9 mouse cellular contexts compared by ENCODE assay signal in the genomic region with DNA sequence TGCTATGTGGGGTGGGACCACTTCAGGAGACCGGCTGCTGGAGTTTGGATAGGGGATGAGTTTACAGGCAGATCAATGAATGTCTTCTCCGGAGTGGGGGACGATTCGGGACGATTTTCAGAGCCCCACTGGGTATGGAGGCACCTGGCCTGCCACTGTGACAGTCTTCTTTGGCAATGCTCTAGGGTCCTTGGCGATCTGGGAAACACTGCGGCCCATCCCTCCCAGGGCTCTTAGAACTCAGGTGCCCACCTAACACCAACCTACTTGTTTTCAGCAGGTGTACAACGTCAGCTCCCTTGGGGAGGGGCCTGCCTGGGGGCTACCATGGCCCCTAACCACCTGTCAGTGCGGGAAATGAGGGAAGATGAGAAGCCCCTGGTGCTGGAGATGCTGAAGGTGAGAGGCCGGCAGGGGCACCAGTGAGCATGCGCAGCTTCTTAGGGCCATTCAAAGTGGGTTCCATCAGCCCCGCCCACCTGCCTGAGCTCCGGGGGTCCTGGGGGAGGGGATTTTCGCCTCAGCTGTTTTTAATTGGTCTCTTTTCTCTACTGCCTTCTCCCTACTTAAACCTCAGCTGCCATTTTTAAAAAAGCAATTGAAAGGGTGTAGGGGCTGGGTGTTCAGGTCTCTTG. TPM values are rescaled to one million over a fixed set of nuclear protein-coding genes. Genes with fewer than 3 reads are reported as not detected.
DNase-seq lines count a peak whose midpoint lies in the region; ATAC-seq and TF ChIP-seq lines count a peak whose summit lies in the region.
"Had no signal": no experiment of that assay in that cellular context is flagged by ENCODE, and none has a peak within 500 bp of the region (broad histone marks: within the 10 kb centered on the region; RNA-seq: fewer than 3 reads in every experiment).

No protein-coding gene starts in this region.

- DNase-seq in kidney, adult 2 months, result no peak
- DNase-seq in kidney, adult 8-10 months, result no peak
- peak; percentile 78 to 83 for DNase-seq in cerebellum, postnatal 36 days
- peak; percentile 70 to 86 for DNase-seq in layer of hippocampus, adult 18-20 months (ENCODE audit: low spot score in 2 of 2)
- DNase-seq in right cerebral cortex, postnatal 36 days (ENCODE audit: low spot score in 2 of 2), result peak; percentile 71 to 78
- no peak for DNase-seq in spleen, postnatal 36 days (ENCODE audit: low spot score in 2 of 2)

- H3K27ac ChIP-seq in kidney, adult 2 months (ENCODE audit: insufficient read depth, low read depth, low read length), result no peak overlapping the region
- peak overlapping the region; percentile 39 for H3K27ac ChIP-seq in heart, embryonic 12.5 days (ENCODE audit: poor library complexity, severe bottlenecking)
- H3K27ac ChIP-seq in liver, embryonic 16.5 days (ENCODE audit: low read length), result no peak overlapping the region

- no peaks in the 10 kb centered on the region; the same call in 1 of the 2 replicates for H3K36me3 ChIP-seq in kidney, adult 2 months (ENCODE audit: control insufficient read depth, insufficient read depth, low read length)
- peaks cover 29% of the 10 kb centered on the region for H3K36me3 ChIP-seq in heart, embryonic 12.5 days
- peaks cover 24% of the 10 kb centered on the region for H3K36me3 ChIP-seq in liver, embryonic 16.5 days (ENCODE audit: control insufficient read depth, insufficient read depth)

- peak overlapping the region; percentile 39 for H3K4me3 ChIP-seq in kidney, adult 2 months (ENCODE audit: insufficient read depth, low read depth, low read length)
- H3K4me3 ChIP-seq in heart, embryonic 12.5 days, result peak overlapping the region; percentile 38
- H3K4me3 ChIP-seq in liver, embryonic 16.5 days (ENCODE audit: low read depth, low read length), result no peak overlapping the region

- peaks cover 13% of the 10 kb centered on the region; the same call in 1 of the 2 replicates for H3K4me1 ChIP-seq in kidney, adult 2 months (ENCODE audit: control insufficient read depth, insufficient read depth, low read length)
- H3K4me1 ChIP-seq in heart, embryonic 12.5 days (replicated peaks), result peaks cover 63% of the 10 kb centered on the region
- H3K4me1 ChIP-seq in liver, embryonic 16.5 days (ENCODE audit: control insufficient read depth, low read depth, low read length), result peaks cover 8% of the 10 kb centered on the region

- H3K9me3 ChIP-seq in heart, embryonic 12.5 days (replicated peaks), result no peaks in the 10 kb centered on the region
- H3K9me3 ChIP-seq in liver, embryonic 16.5 days (replicated peaks; ENCODE audit: control insufficient read depth, low read length), result no peaks in the 10 kb centered on the region

- peak overlapping the region; percentile 66 for H3K9ac ChIP-seq in heart, embryonic 12.5 days
- no peak overlapping the region for H3K9ac ChIP-seq in liver, embryonic 16.5 days (ENCODE audit: low read depth, low read length)

- H3K27me3 ChIP-seq in kidney, adult 2 months (replicated peaks; ENCODE audit: control insufficient read depth, insufficient read depth, low read length), result no peaks in the 10 kb centered on the region
- H3K27me3 ChIP-seq in heart, embryonic 12.5 days (replicated peaks), result peaks cover 5% of the 10 kb centered on the region; the same call in 1 of the 2 replicates
- H3K27me3 ChIP-seq in liver, embryonic 16.5 days (ENCODE audit: control insufficient read depth, insufficient read depth, low read depth, low read length), result peaks cover 29% of the 10 kb centered on the region

- TF ChIP-seq POLR2A in kidney, adult 2 months (IDR thresholded peaks at IDR 0.05; ENCODE audit: low read depth, low read length), result no peak

- no peak for ATAC-seq in heart, embryonic 12.5 days (ENCODE audit: insufficient number of reproducible peaks, low FRiP score)
- ATAC-seq in liver, embryonic 16.5 days (ENCODE audit: low read depth), result no peak

- WGBS in kidney, adult 2 months, result 3% methylated on average over 14 of the region's 14 CpGs
- WGBS in heart, embryonic 12.5 days, result 2% methylated on average over 14 of the region's 14 CpGs
- 3% methylated on average over 14 of the region's 14 CpGs for WGBS in liver, embryonic 16.5 days (ENCODE audit: insufficient replicate concordance)

- peak overlapping the region; percentile 87 for H3K4me2 ChIP-seq in heart, embryonic 12.5 days
- peak overlapping the region; percentile 31 for H3K4me2 ChIP-seq in liver, embryonic 16.5 days (ENCODE audit: low read depth, low read length)

- no peak for TF ChIP-seq CTCF in kidney, adult 2 months (conservative IDR thresholded peaks at IDR 0.05; ENCODE audit: insufficient read depth, insufficient read length, low read depth, low read length)

RNA-seq across cellular contexts. Expression of a gene that starts 1.2 kb away (rescaled TPM):
- 5.5 and 5.7 TPM in 2 replicates for polyA plus RNA-seq in kidney, adult 2 months (2012; rRNA removed)
- polyA plus RNA-seq in heart, embryonic 12.5 days (2016; fragmentation: Nextera tagmentation; extraction: Ambion mirVana), result 4.6 and 5.5 TPM in 2 replicates
- total RNA-seq in layer of hippocampus, adult 18-20 months (2021), result 100 to 1,000 TPM; 114 to 119 TPM
- 0.25 and 0.37 TPM in 2 replicates for polyA plus RNA-seq in liver, embryonic 16.5 days (2015; fragmentation: Nextera tagmentation; extraction: Ambion mirVana)

RNA-seq across cellular contexts. Expression of a gene that starts 2.5 kb away (rescaled TPM):
- polyA plus RNA-seq in kidney, adult 2 months (2012; rRNA removed), result 1.8 and 2.1 TPM in 2 replicates
- 1.5 and 1.7 TPM in 2 replicates for polyA plus RNA-seq in heart, embryonic 12.5 days (2016; fragmentation: Nextera tagmentation; extraction: Ambion mirVana)
- 1 to 10 TPM; 1.8 to 2.6 TPM for total RNA-seq in layer of hippocampus, adult 18-20 months (2021)
- polyA plus RNA-seq in liver, embryonic 16.5 days (2015; fragmentation: Nextera tagmentation; extraction: Ambion mirVana), result 0.08 and 0.20 TPM in 2 replicates

RNA-seq across cellular contexts. Expression of a gene that starts 8.0 kb away (rescaled TPM):
- 12.6 and 14.4 TPM in 2 replicates for polyA plus RNA-seq in kidney, adult 2 months (2012; rRNA removed)
- 2.6 and 2.9 TPM in 2 replicates for polyA plus RNA-seq in heart, embryonic 12.5 days (2016; fragmentation: Nextera tagmentation; extraction: Ambion mirVana)
- total RNA-seq in layer of hippocampus, adult 18-20 months (2021), result 10 to 100 TPM; 13.9 to 15.1 TPM
- 1.4 and 1.9 TPM in 2 replicates for polyA plus RNA-seq in liver, embryonic 16.5 days (2015; fragmentation: Nextera tagmentation; extraction: Ambion mirVana)

RNA-seq across cellular contexts. Expression of a gene that starts 16.7 kb away (rescaled TPM):
- 0.16 TPM in 1 of 2 replicates, not detected in the other for polyA plus RNA-seq in kidney, adult 2 months (2012; rRNA removed)
- 0.27 and 0.30 TPM in 2 replicates for polyA plus RNA-seq in heart, embryonic 12.5 days (2016; fragmentation: Nextera tagmentation; extraction: Ambion mirVana)
- total RNA-seq in layer of hippocampus, adult 18-20 months (2021), result under 1 TPM in 1 of 2 experiments, not detected in 1; 0.25 TPM
- polyA plus RNA-seq in liver, embryonic 16.5 days (2015; fragmentation: Nextera tagmentation; extraction: Ambion mirVana), result not detected in 2 replicates
- total RNA-seq: neutrophil, adult 5-6 weeks had no signal

RNA-seq across cellular contexts. Expression of a gene that starts 41.2 kb away (rescaled TPM):
- 0.11 and 1.6 TPM in 2 replicates for polyA plus RNA-seq in kidney, adult 2 months (2012; rRNA removed)
- polyA plus RNA-seq in heart, embryonic 12.5 days (2016; fragmentation: Nextera tagmentation; extraction: Ambion mirVana), result 2.1 and 2.6 TPM in 2 replicates
- under 1 TPM; 0.17 to 0.38 TPM for total RNA-seq in layer of hippocampus, adult 18-20 months (2021)
- not detected in 2 replicates for polyA plus RNA-seq in liver, embryonic 16.5 days (2015; fragmentation: Nextera tagmentation; extraction: Ambion mirVana)
- total RNA-seq: neutrophil, adult 5-6 weeks had no signal

Comparison
In these comparisons a context has a peak if more than half of its experiments do, and no peak if none do; other contexts are left out.
1. DNase-seq: peak in cerebellum, postnatal 36 days (2 of 2), layer of hippocampus, adult 18-20 months (2 of 2) and right cerebral cortex, postnatal 36 days (2 of 2); none in kidney, adult 2 months (single experiment), kidney, adult 8-10 months (0 of 2) and spleen, postnatal 36 days (0 of 2).